8 mouse cellular contexts compared by ENCODE assay signal in the genomic region with DNA sequence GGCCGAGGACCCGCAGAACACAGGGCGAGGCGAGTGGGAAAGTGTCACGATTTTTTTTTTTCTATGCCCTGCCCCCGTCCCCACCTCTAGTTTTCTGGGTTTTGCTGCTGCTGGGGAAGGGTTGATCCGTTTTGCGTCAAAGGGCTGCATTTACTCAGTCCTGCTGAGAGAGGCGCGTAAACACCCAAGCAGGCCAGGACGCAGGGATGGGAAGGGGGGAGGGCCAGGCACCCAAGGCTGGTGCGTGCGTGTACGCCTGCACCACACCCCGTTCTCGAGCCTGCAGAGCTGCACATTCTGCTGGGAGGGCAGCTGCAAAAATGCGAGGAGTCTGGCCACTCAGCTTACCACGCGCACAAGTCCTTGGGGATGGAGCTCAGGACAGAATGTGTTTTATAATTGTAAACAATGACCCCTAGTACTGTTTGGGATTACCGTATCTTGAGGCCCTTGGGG. TPM values are rescaled to one million over a fixed set of nuclear protein-coding genes. Genes with fewer than 3 reads are reported as not detected.
DNase-seq lines count a peak whose midpoint lies in the region; ATAC-seq and TF ChIP-seq lines count a peak whose summit lies in the region.

No protein-coding gene starts in this region.

- H3K4me2 ChIP-seq in forebrain, embryonic 15.5 days (replicated peaks), result peak overlapping the region; percentile 84
- H3K4me2 ChIP-seq in liver, embryonic 16.5 days (ENCODE audit: low read depth, low read length), result peak overlapping the region; percentile 66
- H3K4me2 ChIP-seq in neural tube, embryonic 13.5 days, result peak overlapping the region; percentile 90

- peaks cover 23% of the 10 kb centered on the region for H3K79me3 ChIP-seq in C2C12 (ENCODE audit: low read depth)

- peaks cover 31% of the 10 kb centered on the region for H3K4me1 ChIP-seq in forebrain, embryonic 15.5 days
- H3K4me1 ChIP-seq in liver, embryonic 16.5 days (ENCODE audit: control insufficient read depth, low read depth, low read length), result peaks cover 7% of the 10 kb centered on the region
- H3K4me1 ChIP-seq in neural tube, embryonic 13.5 days (replicated peaks), result peaks cover 40% of the 10 kb centered on the region

- peaks cover 3% of the 10 kb centered on the region for H3K36me3 ChIP-seq in C2C12 (ENCODE audit: control insufficient read depth, insufficient read depth)
- H3K36me3 ChIP-seq in forebrain, embryonic 15.5 days, result no peaks in the 10 kb centered on the region
- H3K36me3 ChIP-seq in liver, embryonic 16.5 days (ENCODE audit: control insufficient read depth, insufficient read depth), result no peaks in the 10 kb centered on the region
- H3K36me3 ChIP-seq in neural tube, embryonic 13.5 days, result no peaks in the 10 kb centered on the region

- peak; percentile 92 for DNase-seq in brain, adult 2 months (ENCODE audit: low read depth, low spot score)
- peak; percentile 81 to 86 for DNase-seq in heart, postnatal 14 days
- peak; percentile 74 for DNase-seq in layer of hippocampus, adult 11-12 months (ENCODE audit: low spot score)
- peak; percentile 22 for DNase-seq in thymus, postnatal 25 days

- H3ac ChIP-seq in C2C12 (ENCODE audit: control insufficient read depth, insufficient read length, low read depth), result peak overlapping the region; percentile 70

- no peaks in the 10 kb centered on the region for H3K9me3 ChIP-seq in forebrain, embryonic 15.5 days
- no peaks in the 10 kb centered on the region for H3K9me3 ChIP-seq in liver, embryonic 16.5 days (replicated peaks; ENCODE audit: control insufficient read depth, low read length)
- H3K9me3 ChIP-seq in neural tube, embryonic 13.5 days, result no peaks in the 10 kb centered on the region

- H3K27ac ChIP-seq in forebrain, embryonic 15.5 days (replicated peaks), result peak overlapping the region; percentile 26; the same call in 1 of the 2 replicates
- peak overlapping the region; percentile 34 for H3K27ac ChIP-seq in liver, embryonic 16.5 days (ENCODE audit: low read length)
- peak overlapping the region; percentile 49; the same call in 1 of the 2 replicates for H3K27ac ChIP-seq in neural tube, embryonic 13.5 days (replicated peaks)

- no peaks in the 10 kb centered on the region for H3K27me3 ChIP-seq in C2C12 (ENCODE audit: control insufficient read depth, insufficient read depth, insufficient read length)
- H3K27me3 ChIP-seq in forebrain, embryonic 15.5 days, result peaks cover 47% of the 10 kb centered on the region
- peaks cover 72% of the 10 kb centered on the region for H3K27me3 ChIP-seq in liver, embryonic 16.5 days (ENCODE audit: control insufficient read depth, insufficient read depth, low read depth, low read length)
- H3K27me3 ChIP-seq in neural tube, embryonic 13.5 days, result peaks cover 83% of the 10 kb centered on the region

- peak overlapping the region; percentile 36 for H3K4me3 ChIP-seq in C2C12 (ENCODE audit: insufficient read depth, poor library complexity, severe bottlenecking)
- peak overlapping the region; percentile 65 for H3K4me3 ChIP-seq in forebrain, embryonic 15.5 days
- peak overlapping the region; percentile 59 for H3K4me3 ChIP-seq in liver, embryonic 16.5 days (ENCODE audit: low read depth, low read length)
- peak overlapping the region; percentile 54 for H3K4me3 ChIP-seq in neural tube, embryonic 13.5 days

- under 1% methylated on average over 20 of the region's 20 CpGs for WGBS in forebrain, embryonic 15.5 days
- under 1% methylated on average over 20 of the region's 20 CpGs for WGBS in liver, embryonic 16.5 days (ENCODE audit: insufficient replicate concordance)
- under 1% methylated on average over 20 of the region's 20 CpGs for WGBS in neural tube, embryonic 13.5 days

- H3K79me2 ChIP-seq in C2C12 (ENCODE audit: control insufficient read depth, insufficient read depth), result peaks cover 25% of the 10 kb centered on the region

- no peak for TF ChIP-seq CTCF in C2C12 (IDR thresholded peaks at IDR 0.05; ENCODE audit: control insufficient read depth, insufficient read depth, insufficient read length)

- peak overlapping the region; percentile 55 for H3K9ac ChIP-seq in forebrain, embryonic 15.5 days (replicated peaks)
- H3K9ac ChIP-seq in liver, embryonic 16.5 days (ENCODE audit: low read depth, low read length), result peak overlapping the region; percentile 40
- peak overlapping the region; percentile 75 for H3K9ac ChIP-seq in neural tube, embryonic 13.5 days

- ATAC-seq in forebrain, embryonic 15.5 days (replicated peaks), result no peak; the same call in 1 of the 2 replicates
- no peak for ATAC-seq in liver, embryonic 16.5 days (ENCODE audit: low read depth)
- 0 out of 2 replicates have a peak, but pooled peaks have one; percentile 32 for ATAC-seq in neural tube, embryonic 13.5 days (ENCODE audit: low read depth)

- intact Hi-C loops in heart, postnatal 14 days (cut with DNase I), result loop anchor here (2.0 to 10.0 kb wide), 3 partner anchors 207 to 539 kb away; partner anchors contain the start of gene Mrpl33

TF ChIP-seq in C2C12, 6 proteins besides CTCF, POLR2A, EP300 and RAD21:
- TF ChIP-seq MAX (IDR thresholded peaks at IDR 0.05) (peak; percentile 72), USF1 (IDR thresholded peaks at IDR 0.05; ENCODE audit: low read depth) (no peak), MYOD1 (IDR thresholded peaks at IDR 0.05; ENCODE audit: control insufficient read depth, insufficient read length, low read depth) (peak; percentile 29)
TF ChIP-seq in C2C12: peak in this region for 2.

RNA-seq across cellular contexts. Expression of gene Fosl2, which starts 2.0 kb away (rescaled TPM):
- 15.3 TPM for polyA plus RNA-seq in C2C12 (2012; fragmentation: generic; extraction: Trizol)
- polyA plus RNA-seq in forebrain, embryonic 15.5 days (2015; fragmentation: Nextera tagmentation; extraction: Ambion mirVana), result 2.7 and 2.8 TPM in 2 replicates
- 10 to 100 TPM; 32.4 to 36.3 TPM for total RNA-seq in heart, postnatal 14 days (2021)
- 0.61 and 0.62 TPM in 2 replicates for polyA plus RNA-seq in liver, embryonic 16.5 days (2015; fragmentation: Nextera tagmentation; extraction: Ambion mirVana)
- polyA plus RNA-seq in neural tube, embryonic 13.5 days (2015; fragmentation: Nextera tagmentation; extraction: Ambion mirVana), result 0.54 and 0.62 TPM in 2 replicates

Comparison
In these comparisons a context has a peak if more than half of its experiments do, and no peak if none do; other contexts are left out.
1. DNase-seq: peak in every context shown above with its lines; median percentile 92 in brain, adult 2 months; 84 in heart, postnatal 14 days; 74 in layer of hippocampus, adult 11-12 months; 22 in thymus, postnatal 25 days.